Mouse (Mus musculus) hindbrain, embryonic 14.5 days (tissue): ENCODE measurements around the gene Ephx4. TPM values are rescaled to one million over a fixed set of nuclear protein-coding genes. Genes with fewer than 3 reads are reported as not detected.
"Not testable (repeated sequence)": the region's sequence is repeated elsewhere in the genome, so short reads cannot be mapped to it uniquely, and the experiment has no call there.

ENCODE experiments used
- ATAC-seq: fragments of 200-750 bp; cut with Nextera tagmentation; 2 replicates; pipeline ENCODE4 v1.8.0; 2017; ENCODE audit warnings: moderate number of reproducible peaks, mild to moderate bottlenecking, moderate TSS enrichment, moderate library complexity; ENCODE audit not compliant: low FRiP score
- DNase-seq: peaks from one replicate; pipeline ENCODE4 v3.0.0-alpha.2; 2015; ENCODE audit warnings: low spot score
- H3K27ac ChIP-seq: fragments of 300-500 bp; sonication (generic); 2 replicates; pipeline ENCODE4 v1.5.1; 2014; ENCODE audit warnings: mild to moderate bottlenecking, moderate library complexity
- H3K27me3 ChIP-seq: fragments of 300-500 bp; sonication (generic); 2 replicates; pipeline ENCODE4 v1.6.1; 2014; ENCODE audit warnings: mild to moderate bottlenecking, low read length, mixed read lengths; ENCODE audit not compliant: control insufficient read depth, insufficient read depth
- H3K36me3 ChIP-seq: fragments of 300-500 bp; sonication (generic); replicated peaks from 2 replicates; pipeline ENCODE4 v1.6.1; 2014; ENCODE audit not compliant: control insufficient read depth, insufficient read depth
- H3K4me1 ChIP-seq: fragments of 300-500 bp; sonication (generic); replicated peaks from 2 replicates; pipeline ENCODE4 v1.6.1; 2014; ENCODE audit warnings: antibody characterized with exemption, low read length, mixed read lengths; ENCODE audit not compliant: control insufficient read depth, insufficient read depth
- H3K4me2 ChIP-seq: fragments of 300-500 bp; sonication (generic); replicated peaks from 2 replicates; pipeline ENCODE4 v1.6.1; 2014; ENCODE audit warnings: mild to moderate bottlenecking, moderate library complexity
- H3K4me3 ChIP-seq: fragments of 300-500 bp; sonication (generic); replicated peaks from 2 replicates; pipeline ENCODE4 v1.5.1; 2014; ENCODE audit warnings: mild to moderate bottlenecking, low read length
- H3K9ac ChIP-seq: fragments of 300-500 bp; sonication (generic); 2 replicates; pipeline ENCODE4 v1.6.1; 2014
- H3K9me3 ChIP-seq: fragments of 300-500 bp; sonication (generic); 2 replicates; pipeline ENCODE4 v1.6.1; 2016; ENCODE audit warnings: low read length; ENCODE audit not compliant: control insufficient read depth
- whole genome bisulfite sequencing: fragments of 180-500 bp; shearing (Covaris S2); extraction: QIAGEN DNeasy Blood & Tissue Kit; methylation state at CpG from one replicate; pipeline ENCODE4 v1.1.7; 2014; 5-methylcytosine and 5-hydroxymethylcytosine counted together
- polyA plus RNA-seq: library from polyadenylated mRNA; unstranded; fragments of >200 nt; fragmentation: Nextera tagmentation; extraction: Ambion mirVana; gene quantifications from 2 replicates; pipeline ENCODE4 v1.2.1, GENCODE M21; 2014

The Ephx4 gene
- polyA plus RNA-seq, 1 experiment from 2014 or later: 2.9 TPM

- H3K27ac ChIP-seq, H3K9me3 ChIP-seq, DNase-seq, H3K4me3 ChIP-seq, H3K4me1 ChIP-seq, H3K27me3 ChIP-seq, H3K36me3 ChIP-seq, H3K4me2 ChIP-seq, H3K9ac ChIP-seq, ATAC-seq: not testable (repeated sequence)
Observed at GRCm38 (mm10) chr5:107386448-107386847, 16.1 kb upstream of the Ephx4 start.

DNA sequence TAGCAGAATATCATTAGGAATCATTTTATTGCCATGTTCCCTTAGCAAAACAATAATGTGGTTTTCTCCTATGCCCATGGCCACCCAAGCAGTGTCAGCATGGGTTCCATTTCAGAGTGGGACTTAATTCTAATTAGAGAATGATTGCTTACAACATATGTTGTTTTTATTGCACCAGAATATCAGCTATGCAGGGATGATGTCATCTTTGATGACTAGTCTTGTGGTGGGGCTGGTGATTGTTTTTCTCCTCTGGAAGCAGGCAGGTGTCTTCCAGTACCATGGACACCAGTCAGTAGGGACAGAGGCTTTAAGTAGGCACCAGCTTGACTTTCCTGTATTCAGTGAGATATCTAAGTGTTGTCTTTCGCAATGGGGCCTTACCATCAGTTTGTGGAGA lies 14.7 kb upstream of the Ephx4 start:
- DNase-seq (no peak), ATAC-seq (no peak)
- no peak overlapping the region for H3K27ac ChIP-seq
- H3K4me2 ChIP-seq: no peak overlapping the region
- H3K9me3 ChIP-seq: no peaks in the 10 kb centered on the region
- H3K4me3 ChIP-seq: no peak overlapping the region
- WGBS: 89% methylated on average over 1 of the region's 1 CpGs
- H3K4me1 ChIP-seq: no peaks in the 10 kb centered on the region
- no peaks in the 10 kb centered on the region for H3K27me3 ChIP-seq
- no peak overlapping the region for H3K9ac ChIP-seq
- peaks cover 2% of the 10 kb centered on the region; the same call in 1 of the 2 replicates for H3K36me3 ChIP-seq

DNA sequence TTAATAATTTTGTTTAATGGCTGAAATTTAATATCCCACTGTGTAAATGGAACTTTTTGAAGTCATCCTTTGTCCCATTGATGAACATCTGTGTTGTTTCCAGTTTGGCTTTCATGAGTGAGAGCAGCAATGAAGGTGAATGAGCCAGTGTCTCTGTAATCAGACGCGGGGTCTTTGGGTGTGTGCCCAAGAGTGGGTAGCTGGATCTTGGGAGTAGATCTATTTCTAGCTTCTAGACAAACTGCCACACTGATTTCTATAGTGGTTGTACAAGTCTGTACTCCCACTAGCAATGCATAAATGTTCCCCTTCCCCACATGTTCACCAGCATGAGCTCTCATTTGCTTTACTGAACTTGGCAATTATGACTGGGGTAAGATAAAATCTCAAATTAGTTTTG lies 13.2 kb upstream of the Ephx4 start:
- no peak overlapping the region for H3K9ac ChIP-seq
- no peaks in the 10 kb centered on the region for H3K27me3 ChIP-seq
- no peaks in the 10 kb centered on the region for H3K4me1 ChIP-seq
- 89% methylated on average over 2 of the region's 2 CpGs for WGBS
- DNase-seq (no peak), ATAC-seq (no peak)
- no peaks in the 10 kb centered on the region for H3K36me3 ChIP-seq
- H3K27ac ChIP-seq: no peak overlapping the region
- no peak overlapping the region for H3K4me3 ChIP-seq
- H3K4me2 ChIP-seq: no peak overlapping the region
- no peaks in the 10 kb centered on the region for H3K9me3 ChIP-seq

DNA sequence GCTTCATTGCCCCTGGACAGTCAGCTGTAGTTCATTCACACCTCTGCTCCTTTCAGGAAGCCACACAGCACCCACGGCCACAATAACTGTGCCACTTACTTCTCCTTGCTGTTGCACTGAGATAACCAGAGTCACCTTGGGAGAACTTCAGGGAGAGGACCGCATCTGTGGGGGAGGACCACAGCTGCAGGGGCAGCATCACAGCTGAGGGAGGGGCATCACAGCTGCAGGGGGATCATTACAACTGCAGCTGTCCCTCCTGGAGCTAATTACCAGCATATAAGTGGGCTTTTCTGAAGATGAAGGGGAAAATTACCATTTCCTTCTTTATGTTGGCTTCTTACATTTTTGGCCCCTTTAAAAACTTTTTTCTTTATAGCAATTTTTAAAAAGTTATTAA lies 8.1 kb upstream of the Ephx4 start:
- WGBS: 59% methylated on average over 2 of the region's 2 CpGs
- H3K36me3 ChIP-seq: no peaks in the 10 kb centered on the region
- no peak overlapping the region for H3K27ac ChIP-seq
- no peaks in the 10 kb centered on the region for H3K9me3 ChIP-seq
- ATAC-seq: no peak
- no peak for DNase-seq
- no peak overlapping the region for H3K4me2 ChIP-seq
- no peak overlapping the region for H3K4me3 ChIP-seq
- no peaks in the 10 kb centered on the region for H3K4me1 ChIP-seq
- no peak overlapping the region for H3K9ac ChIP-seq
- no peaks in the 10 kb centered on the region for H3K27me3 ChIP-seq

DNA sequence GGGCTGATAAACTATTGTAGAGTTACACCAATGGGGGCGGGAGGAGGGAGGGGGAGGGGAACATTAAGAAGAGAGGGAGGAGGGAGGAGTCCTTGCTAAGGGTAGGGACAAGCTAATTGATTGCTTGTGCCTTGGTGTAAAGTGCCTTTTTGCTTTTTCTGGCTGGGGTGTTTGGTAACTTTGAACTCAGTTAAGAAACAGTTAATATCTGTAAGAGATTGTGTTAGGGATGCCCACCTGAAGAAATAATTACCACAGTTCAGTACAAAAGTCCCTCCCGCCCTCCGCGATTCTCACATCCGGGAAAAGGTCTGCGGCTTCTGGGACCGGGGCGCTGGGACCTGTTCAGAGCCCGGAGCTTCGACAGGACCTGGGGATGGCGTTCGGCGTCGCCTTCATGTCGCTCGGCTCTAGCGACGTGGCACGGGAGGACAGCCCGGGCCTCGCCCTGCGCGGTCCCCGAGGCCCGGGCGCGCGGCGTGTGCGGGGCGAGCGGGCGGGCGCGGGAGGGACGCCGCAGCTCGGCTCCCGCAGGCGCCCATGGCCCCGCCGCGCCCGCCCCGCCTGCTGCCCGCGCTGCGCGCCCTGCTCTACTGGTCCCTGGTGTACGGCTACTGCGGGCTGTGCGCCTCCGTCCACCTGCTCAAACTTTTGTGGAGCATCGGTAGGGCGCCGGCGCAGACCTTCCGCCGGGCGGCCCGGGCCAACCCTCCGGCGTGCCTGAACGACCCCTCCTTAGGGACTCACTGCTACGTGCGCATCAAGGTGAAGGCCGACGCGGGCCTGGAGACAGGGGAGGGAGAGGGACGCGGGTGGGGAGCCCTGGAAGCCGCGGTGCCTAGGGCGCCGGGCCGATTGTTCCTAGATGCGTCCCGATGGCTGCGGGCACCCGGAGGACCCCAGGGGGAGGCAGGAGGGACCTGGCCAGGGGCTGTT lies 743 bp downstream of the Ephx4 start:
- peak; percentile 86 for ATAC-seq

DNA sequence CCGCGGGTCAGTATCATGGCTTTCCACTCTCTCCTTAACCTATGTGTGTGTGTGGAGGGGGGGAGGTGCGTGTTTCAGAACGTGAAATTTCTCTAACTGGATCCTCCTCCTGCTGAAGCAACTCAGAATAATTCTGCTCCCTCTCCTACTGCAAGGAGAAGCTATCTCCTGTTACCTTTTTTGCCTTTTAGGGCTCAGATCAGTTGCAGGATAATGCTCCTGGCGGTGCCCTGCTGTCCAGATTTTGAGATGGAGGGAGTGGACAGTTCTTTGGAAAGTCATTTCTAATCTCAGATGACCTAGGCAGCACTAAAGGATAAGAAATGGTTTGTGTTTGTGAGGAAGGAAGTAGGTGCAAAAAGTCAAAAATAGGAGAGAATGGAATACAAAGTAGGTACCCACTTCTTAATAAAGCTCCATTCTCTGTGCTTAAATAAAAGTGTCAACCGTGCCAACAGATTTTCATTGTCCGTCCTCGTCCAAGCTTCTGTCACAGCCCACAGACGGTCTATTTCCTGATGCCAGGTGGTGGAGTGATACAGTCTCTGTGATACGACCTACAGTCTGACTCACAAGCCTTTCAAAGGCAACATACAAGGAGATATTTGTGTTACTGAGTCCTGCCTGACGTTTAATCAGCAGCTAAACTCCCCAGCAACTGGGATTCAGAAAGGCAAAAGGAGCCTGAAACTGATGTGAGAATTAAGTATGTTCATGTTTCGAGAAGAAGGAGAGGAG lies 1.6 kb downstream of the Ephx4 start:
- Histone ChIP-seq H3K27ac (no peak overlapping the region), H3K27me3 (peaks cover 39% of the 10 kb centered on the region), H3K9me3 (no peaks in the 10 kb centered on the region), H3K36me3 (no peaks in the 10 kb centered on the region), H3K9ac (peak overlapping the region; percentile 68), H3K4me1 (no peaks in the 10 kb centered on the region; the same call in 1 of the 2 replicates), H3K4me2 (peak overlapping the region; percentile 100), H3K4me3 (peak overlapping the region; percentile 68)
- 29% methylated on average over 12 of the region's 12 CpGs for whole genome bisulfite sequencing
- DNase-seq (no peak), ATAC-seq (no peak)

More for the DNA sequence above, 743 bp downstream of the Ephx4 start:
- peak; percentile 27 for DNase-seq
- peak overlapping the region; percentile 68 for H3K4me3 ChIP-seq
- H3K27ac ChIP-seq: no peak overlapping the region
- peak overlapping the region; percentile 100 for H3K4me2 ChIP-seq
- H3K36me3 ChIP-seq: no peaks in the 10 kb centered on the region
- WGBS: under 1% methylated on average over 77 of the region's 80 CpGs
- peak overlapping the region; percentile 68 for H3K9ac ChIP-seq
- H3K9me3 ChIP-seq: no peaks in the 10 kb centered on the region
- H3K27me3 ChIP-seq: peaks cover 39% of the 10 kb centered on the region
- H3K4me1 ChIP-seq: no peaks in the 10 kb centered on the region; the same call in 1 of the 2 replicates

DNA sequence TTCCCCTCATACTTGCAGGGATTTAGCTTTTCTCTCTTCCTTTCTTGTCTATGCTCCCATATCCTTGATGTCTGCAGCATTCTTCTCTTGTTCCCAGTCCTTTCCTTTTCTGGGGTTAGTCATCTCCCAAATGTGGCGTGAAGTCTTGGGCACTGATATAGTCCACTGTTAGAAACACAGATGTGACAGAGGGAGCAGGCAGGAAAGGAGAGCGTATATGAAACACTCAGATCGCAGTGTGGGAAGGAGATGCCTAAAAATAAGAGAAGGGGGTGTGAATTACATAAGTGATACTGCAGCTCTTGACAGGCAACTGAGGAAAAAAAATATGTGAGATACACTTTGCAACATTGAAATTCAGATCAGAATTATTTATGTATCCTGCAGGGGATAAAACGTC lies 2.8 kb downstream of the Ephx4 start:
- H3K27me3 ChIP-seq: peaks cover 39% of the 10 kb centered on the region
- H3K4me1 ChIP-seq: no peaks in the 10 kb centered on the region; the same call in 1 of the 2 replicates
- DNase-seq: no peak
- H3K36me3 ChIP-seq: no peaks in the 10 kb centered on the region
- no peak overlapping the region for H3K4me2 ChIP-seq
- no peak overlapping the region for H3K9ac ChIP-seq
- no peaks in the 10 kb centered on the region for H3K9me3 ChIP-seq
- H3K27ac ChIP-seq: no peak overlapping the region
- ATAC-seq: no peak
- 88% methylated on average over 4 of the region's 4 CpGs for WGBS
- H3K4me3 ChIP-seq: no peak overlapping the region

- ATAC-seq (no peak), DNase-seq (no peak)
- Histone ChIP-seq H3K27ac (no peak overlapping the region), H3K9me3 (no peaks in the 10 kb centered on the region), H3K36me3 (no peaks in the 10 kb centered on the region), H3K4me3 (no peak overlapping the region), H3K27me3 (peaks cover 6% of the 10 kb centered on the region; the same call in 1 of the 2 replicates), H3K4me2 (no peak overlapping the region), H3K9ac (no peak overlapping the region), H3K4me1 (no peaks in the 10 kb centered on the region)
- whole genome bisulfite sequencing: 84% methylated on average over 1 of the region's 1 CpGs
Observed at GRCm38 (mm10) chr5:107410305-107410704, 7.8 kb downstream of the Ephx4 start.

- Histone ChIP-seq H3K4me3 (no peak overlapping the region), H3K36me3 (no peaks in the 10 kb centered on the region), H3K9ac (no peak overlapping the region), H3K27me3 (no peaks in the 10 kb centered on the region), H3K4me1 (no peaks in the 10 kb centered on the region), H3K27ac (no peak overlapping the region), H3K9me3 (no peaks in the 10 kb centered on the region), H3K4me2 (no peak overlapping the region)
- DNase-seq: no peak
- ATAC-seq: no peak
- WGBS: 69% methylated on average over 4 of the region's 4 CpGs
Observed at GRCm38 (mm10) chr5:107411326-107411725, 8.8 kb downstream of the Ephx4 start.
